Mouse (Mus musculus): Measurements from ENCODE around the gene Galnt12. TPM values are rescaled to one million over a fixed set of nuclear protein-coding genes. Genes with fewer than 3 reads are reported as not detected.

Galnt12 gene
- polyA plus RNA-seq, 1 experiment from 2014 or later: 2.4 TPM

- Histone ChIP-seq H3K4me3 (peak overlapping the region; percentile 73), H3K4me2 (replicated peaks) (peak overlapping the region; percentile 79), H3K36me3 (no peaks in the 10 kb centered on the region), H3K9ac (peak overlapping the region; percentile 83), H3K27me3 (replicated peaks) (no peaks in the 10 kb centered on the region), H3K9me3 (no peaks in the 10 kb centered on the region), H3K27ac (no peak overlapping the region), H3K4me1 (peaks cover 11% of the 10 kb centered on the region; the same call in 1 of the 2 replicates)
- 37% methylated on average over 25 of the region's 25 CpGs for WGBS
- ATAC-seq (ENCODE audit: low FRiP score, low read depth): peak; percentile 46; the same call in 1 of the 2 replicates
Measured at GRCm38 (mm10) chr4:47057510-47058325, 34.0 kb upstream of the Galnt12 start.

DNA sequence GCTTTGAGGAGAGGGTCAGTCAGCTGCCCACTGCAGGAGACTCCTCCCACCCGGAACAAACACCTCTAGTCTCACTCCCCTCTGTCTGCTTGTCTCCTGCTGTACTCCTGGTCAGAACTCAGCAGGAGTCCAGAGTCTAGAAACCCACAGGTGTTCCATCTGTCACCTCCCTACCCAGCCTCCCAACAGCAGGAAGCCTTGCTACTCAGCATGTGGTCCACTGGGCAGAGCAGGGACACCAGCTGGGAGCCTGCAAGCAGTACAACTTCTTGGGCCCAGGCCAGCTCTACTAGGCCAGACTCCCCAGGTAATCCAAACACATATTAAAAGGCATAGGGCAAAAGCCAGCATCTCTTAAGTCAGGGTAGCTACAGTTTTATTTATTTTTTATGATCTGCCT is 30.8 kb upstream of the Galnt12 start:
- Histone ChIP-seq H3K9ac (no peak overlapping the region), H3K4me2 (replicated peaks) (no peak overlapping the region), H3K36me3 (no peaks in the 10 kb centered on the region), H3K4me1 (peaks cover 11% of the 10 kb centered on the region; the same call in 1 of the 2 replicates), H3K4me3 (no peak overlapping the region), H3K27ac (no peak overlapping the region), H3K9me3 (no peaks in the 10 kb centered on the region), H3K27me3 (replicated peaks) (no peaks in the 10 kb centered on the region)
- ATAC-seq (ENCODE audit: low FRiP score, low read depth): no peak
- WGBS: 25% methylated on average over 1 of the region's 1 CpGs

DNA sequence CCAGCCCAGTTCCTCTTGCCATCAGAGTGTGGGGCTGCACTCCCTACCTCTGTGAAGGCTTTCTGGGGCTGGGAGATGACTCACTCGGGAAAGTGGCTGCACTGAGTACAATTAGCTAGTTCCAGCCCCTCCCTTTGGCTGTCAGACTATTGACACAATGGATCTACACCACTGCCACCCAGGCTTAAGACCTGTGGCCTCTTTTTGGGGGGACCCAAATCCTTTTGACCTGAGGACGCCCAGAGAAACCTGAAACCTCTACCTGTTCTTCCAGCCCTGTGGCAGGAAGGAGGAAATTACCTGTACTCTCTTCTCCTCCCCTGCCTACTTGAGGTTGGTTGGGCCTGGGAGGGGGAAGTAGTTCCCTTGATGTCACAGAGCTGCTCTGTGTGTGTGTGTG is 16.7 kb upstream of the Galnt12 start:
- WGBS: 20% methylated on average over 2 of the region's 2 CpGs
- H3K4me1 ChIP-seq: no peaks in the 10 kb centered on the region
- no peaks in the 10 kb centered on the region for H3K36me3 ChIP-seq
- H3K27ac ChIP-seq: no peak overlapping the region
- no peaks in the 10 kb centered on the region for H3K27me3 ChIP-seq (replicated peaks)
- H3K9me3 ChIP-seq: no peaks in the 10 kb centered on the region
- H3K9ac ChIP-seq: no peak overlapping the region
- H3K4me3 ChIP-seq: no peak overlapping the region
- no peak overlapping the region for H3K4me2 ChIP-seq (replicated peaks)
- no peak for ATAC-seq (ENCODE audit: low FRiP score, low read depth)

DNA sequence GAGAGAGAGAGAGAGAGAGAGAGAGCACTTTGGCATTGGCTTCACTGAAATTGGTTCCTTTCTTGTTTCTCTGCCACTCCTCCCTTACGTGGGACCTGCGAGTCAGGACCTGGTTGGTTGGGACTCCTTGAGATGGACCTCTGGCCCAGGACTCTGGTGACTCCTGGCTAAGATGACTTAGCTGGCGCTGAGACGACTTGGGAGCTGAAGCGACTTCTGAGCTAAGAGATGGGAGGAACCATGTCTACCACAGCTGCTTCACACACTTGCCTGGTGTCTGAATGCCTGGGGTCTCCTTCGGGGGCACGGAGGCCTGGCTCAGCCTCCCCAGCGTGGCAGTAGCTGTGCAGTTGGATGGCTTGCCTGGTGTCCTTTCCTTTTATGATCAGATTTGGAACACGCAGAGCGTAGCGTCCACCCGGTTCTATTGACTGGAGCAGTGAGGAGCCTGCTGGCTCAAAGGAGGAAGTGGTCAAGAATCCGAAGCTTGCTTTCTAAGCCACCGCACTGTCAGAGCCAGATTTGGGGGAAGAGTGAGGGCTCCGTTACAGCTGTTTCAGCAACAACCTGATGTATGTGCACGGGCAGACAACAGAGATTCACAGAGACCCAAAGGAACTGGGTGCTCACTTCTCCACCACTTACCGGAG is 11.6 kb upstream of the Galnt12 start:
- no peak for ATAC-seq (ENCODE audit: low FRiP score, low read depth)

GRCm38 (mm10) chr4:47080647-47081010 is 11.1 kb upstream of the Galnt12 start:
- Histone ChIP-seq H3K4me1 (no peaks in the 10 kb centered on the region), H3K36me3 (no peaks in the 10 kb centered on the region), H3K27ac (no peak overlapping the region), H3K9ac (no peak overlapping the region), H3K9me3 (no peaks in the 10 kb centered on the region), H3K27me3 (replicated peaks) (no peaks in the 10 kb centered on the region), H3K4me3 (no peak overlapping the region), H3K4me2 (replicated peaks) (no peak overlapping the region)
- WGBS: 90% methylated on average over 4 of the region's 4 CpGs
- ATAC-seq (ENCODE audit: low FRiP score, low read depth): no peak

More for the DNA sequence above, 11.6 kb upstream of the Galnt12 start:
- WGBS: 86% methylated on average over 17 of the region's 17 CpGs
- Histone ChIP-seq H3K27me3 (replicated peaks) (no peaks in the 10 kb centered on the region), H3K4me1 (no peaks in the 10 kb centered on the region), H3K27ac (no peak overlapping the region), H3K4me2 (replicated peaks) (no peak overlapping the region), H3K36me3 (no peaks in the 10 kb centered on the region), H3K9me3 (no peaks in the 10 kb centered on the region), H3K4me3 (no peak overlapping the region), H3K9ac (no peak overlapping the region)

DNA sequence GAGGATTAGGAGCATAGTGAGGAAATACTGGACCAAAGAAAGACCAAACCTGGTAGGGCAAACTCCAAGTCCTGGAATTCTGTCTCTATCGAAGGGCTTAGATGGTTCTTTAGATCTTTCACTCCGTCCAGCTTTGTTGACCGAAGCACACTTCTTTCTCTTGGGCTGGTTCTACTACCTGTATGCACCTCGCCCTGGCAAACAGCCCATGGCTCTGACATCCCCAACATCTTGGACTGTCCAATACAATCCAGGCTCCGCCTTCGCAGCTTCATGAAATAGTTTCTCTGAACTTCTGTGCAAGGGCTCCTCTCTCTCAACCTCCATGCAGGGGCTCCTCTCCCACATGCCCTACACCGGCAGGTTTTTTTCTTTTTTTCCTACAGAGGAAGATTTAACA is 7.9 kb upstream of the Galnt12 start:
- Histone ChIP-seq H3K4me2 (replicated peaks) (no peak overlapping the region), H3K27me3 (replicated peaks) (no peaks in the 10 kb centered on the region), H3K9ac (no peak overlapping the region), H3K36me3 (no peaks in the 10 kb centered on the region), H3K27ac (no peak overlapping the region), H3K4me3 (no peak overlapping the region), H3K4me1 (no peaks in the 10 kb centered on the region), H3K9me3 (no peaks in the 10 kb centered on the region)
- no peak for ATAC-seq (ENCODE audit: low FRiP score, low read depth)
- 91% methylated on average over 7 of the region's 7 CpGs for WGBS

DNA sequence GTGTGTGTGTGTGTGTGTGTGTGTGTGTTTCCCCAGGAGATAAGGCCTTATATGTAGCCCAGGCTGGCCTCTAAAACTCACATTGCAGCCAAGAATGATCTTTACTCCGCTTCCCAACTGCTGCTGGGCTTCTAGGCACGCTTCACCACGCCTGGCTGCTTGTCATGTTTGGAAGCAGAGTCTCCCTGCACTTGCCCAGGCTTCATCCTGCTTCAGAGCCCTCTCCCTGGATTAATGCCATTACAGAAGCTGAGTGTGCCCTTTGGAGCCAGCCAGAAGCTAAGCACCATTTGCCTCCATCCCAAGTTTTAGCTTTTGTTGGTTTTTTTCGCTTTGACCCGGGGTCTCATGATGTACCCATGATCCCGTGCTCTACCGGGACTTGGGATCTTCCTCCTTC is 3.0 kb upstream of the Galnt12 start:
- peaks cover 11% of the 10 kb centered on the region for H3K4me1 ChIP-seq
- H3K9me3 ChIP-seq: no peaks in the 10 kb centered on the region
- no peak overlapping the region for H3K4me3 ChIP-seq
- no peak overlapping the region for H3K4me2 ChIP-seq (replicated peaks)
- WGBS: 89% methylated on average over 7 of the region's 7 CpGs
- no peaks in the 10 kb centered on the region for H3K36me3 ChIP-seq
- H3K27ac ChIP-seq: no peak overlapping the region
- H3K27me3 ChIP-seq (replicated peaks): peaks cover 26% of the 10 kb centered on the region
- no peak overlapping the region for H3K9ac ChIP-seq
- no peak for ATAC-seq (ENCODE audit: low FRiP score, low read depth)

DNA sequence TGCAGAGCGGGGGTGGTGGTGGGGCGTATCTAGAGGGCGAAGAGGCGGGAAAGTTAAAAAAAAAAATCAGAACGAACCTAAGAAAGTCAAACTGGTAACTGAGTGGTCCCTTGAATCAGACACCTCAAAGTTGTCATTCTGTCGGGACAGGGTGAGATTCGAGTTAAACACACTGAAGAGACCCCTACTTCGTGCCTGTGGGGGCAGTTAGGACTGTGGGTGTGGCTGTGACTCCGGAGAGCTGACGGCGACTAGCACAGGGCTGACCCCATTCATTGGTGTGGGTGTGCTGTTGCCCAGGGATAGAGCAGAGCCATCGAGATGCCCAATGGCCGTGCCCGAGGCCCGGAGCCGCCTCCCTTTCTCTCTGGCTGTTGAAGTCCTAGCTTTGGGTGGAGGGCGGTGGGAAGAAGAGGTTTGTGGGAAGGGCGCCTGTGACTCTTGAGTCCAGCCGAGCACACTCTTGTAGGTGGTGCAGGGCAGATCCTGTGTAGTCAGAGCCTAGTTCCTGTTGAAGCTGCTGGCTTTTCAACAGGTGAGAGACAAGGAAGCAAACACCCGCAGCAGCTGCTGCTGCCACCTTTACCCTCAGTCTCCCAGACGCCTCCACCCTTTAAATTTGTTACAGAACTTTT is 795 bp downstream of the Galnt12 start:
- ATAC-seq (ENCODE audit: low FRiP score, low read depth): peak; percentile 52; the same call in 1 of the 2 replicates
- H3K27me3 ChIP-seq (replicated peaks): peaks cover 33% of the 10 kb centered on the region
- 2% methylated on average over 21 of the region's 21 CpGs for WGBS

DNA sequence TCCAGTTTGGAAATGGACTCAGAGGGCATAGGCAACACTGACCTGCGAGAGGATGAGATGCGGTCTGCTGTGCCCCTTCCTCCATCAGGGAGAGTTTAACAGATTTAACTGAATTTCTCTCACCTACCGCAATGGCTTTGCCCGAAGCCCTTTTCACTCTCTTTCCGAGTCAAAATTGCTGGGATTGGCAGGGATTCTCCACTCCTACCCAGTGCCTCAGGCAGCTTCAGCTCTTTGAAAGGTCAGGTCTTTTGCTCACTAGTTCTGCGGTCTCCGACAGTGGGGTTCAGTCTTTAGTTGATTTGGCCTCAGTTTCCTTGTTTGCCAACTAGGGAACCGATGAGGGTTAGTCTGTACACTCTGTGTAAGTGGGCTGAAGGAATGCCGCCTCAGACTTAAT is 1.5 kb downstream of the Galnt12 start:
- no peak for ATAC-seq (ENCODE audit: low FRiP score, low read depth)

More for the DNA sequence above, 795 bp downstream of the Galnt12 start:
- Histone ChIP-seq H3K36me3 (no peaks in the 10 kb centered on the region), H3K4me3 (peak overlapping the region; percentile 67), H3K4me1 (peaks cover 15% of the 10 kb centered on the region), H3K27ac (no peak overlapping the region), H3K9ac (peak overlapping the region; percentile 69), H3K4me2 (replicated peaks) (peak overlapping the region; percentile 100), H3K9me3 (no peaks in the 10 kb centered on the region)

DNA sequence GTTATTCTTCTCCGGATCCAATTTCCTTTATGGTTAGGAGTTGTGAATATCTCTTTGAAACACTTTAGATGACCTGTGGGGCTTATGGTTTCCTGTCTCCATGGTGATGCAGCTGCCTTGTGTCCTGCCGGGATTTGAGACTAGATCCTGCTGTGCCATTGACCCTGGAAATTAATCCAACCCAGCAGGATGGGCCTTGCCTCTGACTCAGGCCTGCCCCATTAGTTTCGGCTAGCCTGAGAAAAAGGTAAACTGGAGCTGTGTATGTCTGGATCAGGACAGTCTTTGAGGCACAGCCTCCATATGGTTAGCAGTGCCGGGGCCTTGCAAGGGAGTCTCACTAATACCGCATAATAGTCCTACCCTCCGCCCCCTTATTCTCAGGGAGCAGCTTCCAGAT is 1.9 kb downstream of the Galnt12 start:
- H3K27me3 ChIP-seq (replicated peaks): peaks cover 33% of the 10 kb centered on the region
- ATAC-seq (ENCODE audit: low FRiP score, low read depth): no peak
- H3K4me2 ChIP-seq (replicated peaks): no peak overlapping the region
- WGBS: 20% methylated on average over 6 of the region's 6 CpGs
- H3K36me3 ChIP-seq: no peaks in the 10 kb centered on the region
- no peak overlapping the region for H3K9ac ChIP-seq
- H3K4me1 ChIP-seq: peaks cover 15% of the 10 kb centered on the region
- H3K9me3 ChIP-seq: no peaks in the 10 kb centered on the region
- H3K27ac ChIP-seq: no peak overlapping the region
- no peak overlapping the region for H3K4me3 ChIP-seq

More for the DNA sequence above, 1.5 kb downstream of the Galnt12 start:
- H3K27me3 ChIP-seq (replicated peaks): peaks cover 33% of the 10 kb centered on the region
- H3K4me2 ChIP-seq (replicated peaks): no peak overlapping the region; the same call in 1 of the 2 replicates
- no peak overlapping the region for H3K27ac ChIP-seq
- no peak overlapping the region for H3K4me3 ChIP-seq
- no peak overlapping the region for H3K9ac ChIP-seq
- H3K36me3 ChIP-seq: no peaks in the 10 kb centered on the region
- H3K4me1 ChIP-seq: peaks cover 15% of the 10 kb centered on the region
- WGBS: 23% methylated on average over 9 of the region's 9 CpGs
- no peaks in the 10 kb centered on the region for H3K9me3 ChIP-seq

DNA sequence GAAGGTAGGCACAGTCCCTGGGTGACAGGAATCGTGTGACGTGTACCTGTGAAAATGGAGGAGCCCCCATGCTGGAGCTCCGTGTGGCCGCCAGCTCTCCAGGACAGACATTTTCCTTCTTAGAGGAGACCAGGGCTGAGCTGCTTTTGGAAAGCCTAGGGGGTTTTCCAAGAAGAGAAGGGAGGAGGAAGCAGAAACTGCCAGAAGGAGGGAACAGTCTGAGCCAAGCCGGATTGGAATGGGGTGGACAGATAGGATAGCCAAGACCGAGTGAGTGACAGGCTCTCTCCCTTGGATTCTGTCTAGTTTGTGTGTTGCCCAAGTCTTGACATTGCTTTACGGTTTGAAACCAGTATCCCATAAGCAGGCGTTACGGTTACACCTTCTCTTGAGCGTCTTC is 11.9 kb downstream of the Galnt12 start:
- Histone ChIP-seq H3K4me2 (replicated peaks) (no peak overlapping the region), H3K27me3 (replicated peaks) (no peaks in the 10 kb centered on the region), H3K9ac (no peak overlapping the region), H3K4me1 (no peaks in the 10 kb centered on the region), H3K9me3 (no peaks in the 10 kb centered on the region), H3K36me3 (no peaks in the 10 kb centered on the region), H3K27ac (no peak overlapping the region), H3K4me3 (no peak overlapping the region)
- WGBS: 95% methylated on average over 10 of the region's 10 CpGs
- ATAC-seq (ENCODE audit: low FRiP score, low read depth): no peak

DNA sequence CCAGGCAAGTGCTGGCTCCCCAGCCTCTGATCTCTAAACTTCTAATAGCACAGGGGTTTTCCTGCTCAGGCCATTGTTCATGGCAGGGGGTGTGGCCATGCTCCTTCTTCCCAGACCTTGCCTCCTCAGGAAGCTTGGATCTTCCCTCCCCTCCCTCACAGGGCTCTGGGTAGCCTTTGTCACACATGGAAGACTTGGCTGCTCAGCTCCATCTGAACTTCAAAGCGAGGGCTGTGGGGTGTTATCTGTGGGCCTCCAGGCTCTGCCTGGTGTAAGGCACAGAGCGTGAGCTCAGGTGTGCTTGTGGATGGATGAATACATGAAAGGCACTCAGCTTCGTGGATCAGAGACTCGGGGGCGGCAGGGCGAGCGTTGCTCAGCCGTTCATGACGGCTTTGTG is 20.2 kb downstream of the Galnt12 start:
- 0 out of 2 replicates have a peak, but pooled peaks have one; percentile 25 for ATAC-seq (ENCODE audit: low FRiP score, low read depth)
- Histone ChIP-seq H3K36me3 (no peaks in the 10 kb centered on the region), H3K9me3 (no peaks in the 10 kb centered on the region), H3K4me1 (no peaks in the 10 kb centered on the region), H3K27me3 (replicated peaks) (no peaks in the 10 kb centered on the region), H3K9ac (no peak overlapping the region), H3K27ac (no peak overlapping the region), H3K4me3 (no peak overlapping the region), H3K4me2 (replicated peaks) (no peak overlapping the region)
- 63% methylated on average over 9 of the region's 9 CpGs for WGBS
